Mouse (Mus musculus): ENCODE results near the gene AW011738.
A peak's percentile ranks its signal among the peaks of the same experiment; 100 is the strongest.

Gene AW011738

GRCm38 (mm10) chr4:156203001-156203412 is at the start of gene AW011738:
Gene AW011738, plus strand, starts transcription at chr4:156203304.
- no peak for DNase-seq (ENCODE audit: low read depth, low spot score)

GRCm38 (mm10) chr4:156154771-156155170 is 48.3 kb upstream of the AW011738 start:
- no peak for DNase-seq (ENCODE audit: low read depth, low spot score)

GRCm38 (mm10) chr4:156166477-156166876 is 36.6 kb upstream of the AW011738 start:
- no peak for DNase-seq (ENCODE audit: low read depth, low spot score)

GRCm38 (mm10) chr4:156168611-156169010 is 34.5 kb upstream of the AW011738 start:
- DNase-seq (ENCODE audit: low read depth, low spot score): no peak

GRCm38 (mm10) chr4:156169129-156169528 is 34.0 kb upstream of the AW011738 start:
- DNase-seq (ENCODE audit: low read depth, low spot score): no peak

GRCm38 (mm10) chr4:156171828-156172227 is 31.3 kb upstream of the AW011738 start:
- no peak for DNase-seq (ENCODE audit: low read depth, low spot score)

- no peak for DNase-seq (ENCODE audit: low read depth, low spot score)
These were observed 25.5 kb upstream of the AW011738 start for GRCm38 (mm10) chr4:156177630-156178029.

DNA sequence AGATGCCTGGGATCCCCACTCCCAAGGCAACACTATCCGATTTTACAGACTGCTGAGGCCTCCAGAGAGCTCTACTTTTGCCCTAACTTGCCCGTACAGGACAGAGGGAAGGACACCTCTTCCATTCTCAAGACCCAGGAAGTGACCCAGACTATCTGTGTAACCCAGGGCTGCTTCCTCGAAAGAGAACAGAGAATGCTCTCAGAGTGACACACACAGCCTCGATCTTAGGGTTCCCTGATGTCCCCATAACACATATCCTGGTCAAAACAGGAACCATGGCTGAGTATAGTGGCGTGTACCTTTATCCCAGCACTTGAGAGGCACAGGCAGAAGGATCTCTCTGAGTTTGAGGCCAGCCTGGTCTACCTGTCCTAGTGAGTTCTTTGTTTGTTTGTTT is 19.4 kb upstream of the AW011738 start:
- no peak for DNase-seq (ENCODE audit: low read depth, low spot score)

GRCm38 (mm10) chr4:156184291-156184954 is 18.7 kb upstream of the AW011738 start:
- DNase-seq (ENCODE audit: low read depth, low spot score): no peak

- DNase-seq (ENCODE audit: low read depth, low spot score): no peak
These were observed 17.6 kb upstream of the AW011738 start for GRCm38 (mm10) chr4:156185456-156185949.

DNA sequence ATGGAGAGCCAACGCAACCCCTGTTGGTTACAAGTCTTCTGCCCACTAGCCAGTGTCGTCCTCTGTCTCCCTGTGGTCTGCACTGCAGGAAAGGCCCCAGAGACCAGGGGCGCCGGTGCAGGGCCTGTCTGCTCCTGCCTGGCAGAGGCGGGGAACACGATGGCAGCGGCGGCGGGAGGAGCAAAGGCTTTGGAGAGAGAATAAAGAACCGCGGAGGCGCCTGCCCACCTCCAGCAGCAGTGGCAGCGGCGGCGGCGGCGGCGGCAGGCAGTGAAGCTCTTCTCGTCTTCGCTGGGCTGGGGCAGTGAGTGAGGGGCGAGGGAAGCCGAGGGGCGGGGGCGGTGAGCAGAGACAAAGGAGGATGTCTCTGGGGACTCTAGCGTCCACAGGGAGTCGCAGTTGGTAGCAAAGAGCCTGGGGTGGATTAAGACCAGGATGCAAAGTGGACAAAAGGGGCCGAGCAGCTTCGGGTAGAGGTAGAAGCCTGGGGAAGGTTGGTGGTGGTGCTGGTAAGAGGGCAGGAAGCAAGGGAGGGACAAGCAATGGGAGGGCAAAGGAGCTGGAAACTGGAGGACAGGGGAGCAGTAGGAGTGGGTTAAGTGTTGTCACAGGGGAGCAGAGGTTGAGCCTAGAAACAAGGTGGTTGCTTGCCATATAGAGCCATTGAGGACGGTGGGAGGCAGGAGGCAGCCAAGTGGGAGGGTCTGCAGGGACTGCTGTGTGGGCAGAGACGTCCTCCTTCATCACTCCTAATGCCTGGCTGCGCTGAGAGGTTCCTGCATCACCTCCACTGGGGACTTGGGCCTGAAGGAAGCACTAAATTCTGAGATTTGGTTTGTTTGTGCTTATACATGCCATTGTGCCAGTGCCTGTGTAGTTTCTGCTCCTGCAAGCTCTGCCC is 16.9 kb upstream of the AW011738 start:
- DNase-seq (ENCODE audit: low read depth, low spot score): no peak

DNA sequence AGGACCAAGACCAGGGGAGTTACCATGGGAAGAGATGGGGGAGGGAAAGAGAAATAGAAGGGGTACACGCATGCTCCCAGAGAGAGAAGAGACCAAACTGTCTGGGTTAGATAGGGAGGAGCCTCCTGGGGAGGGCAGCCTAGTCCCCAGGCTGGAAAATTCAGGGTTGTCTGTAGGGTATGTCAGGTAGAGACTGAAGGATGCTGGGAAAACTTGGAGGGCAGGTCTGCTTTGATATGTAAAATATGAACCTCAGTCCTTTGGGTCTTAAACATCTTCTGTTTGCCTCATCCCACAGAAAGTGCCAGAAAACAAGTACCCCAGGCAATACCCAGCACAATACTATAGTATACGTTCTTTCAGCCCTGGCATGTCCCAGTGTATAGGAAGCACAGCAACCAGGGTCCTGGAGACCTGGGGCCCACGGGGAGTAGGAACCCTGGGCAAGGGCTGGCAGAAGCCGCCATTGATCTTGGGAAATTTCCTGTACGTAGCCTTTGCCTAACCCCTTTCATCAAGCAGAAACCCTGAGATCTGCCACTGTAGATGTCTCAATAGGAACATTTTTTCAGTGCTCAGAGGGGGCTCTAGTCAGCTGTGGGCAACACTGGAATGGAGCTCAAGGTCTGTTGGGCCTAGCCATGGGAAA is 14.8 kb upstream of the AW011738 start:
- no peak for DNase-seq (ENCODE audit: low read depth, low spot score)

DNA sequence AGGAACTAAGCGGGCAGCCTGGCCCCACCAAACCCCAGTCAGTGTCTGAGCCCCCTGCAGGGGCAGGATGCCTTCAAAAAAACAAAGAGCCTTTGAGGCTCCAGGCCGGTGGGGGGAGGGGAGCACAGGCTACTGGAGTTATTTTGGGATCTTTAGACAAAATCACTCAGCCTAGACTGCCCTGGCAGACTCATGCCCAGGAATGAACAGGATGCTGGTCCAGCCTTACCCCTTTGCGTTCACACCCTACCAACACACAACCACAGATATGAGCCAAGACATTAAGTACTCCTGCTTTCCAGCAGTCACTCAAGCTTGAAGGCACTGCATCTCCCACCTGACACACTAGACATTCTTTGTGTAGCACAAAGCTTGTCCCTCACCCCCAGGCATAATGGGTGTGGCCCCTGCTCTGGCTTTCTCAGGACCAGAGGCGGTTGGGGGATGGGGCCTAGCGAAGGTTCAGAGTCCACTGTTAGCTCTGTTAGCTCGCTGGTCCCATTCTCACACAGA is 14.2 kb upstream of the AW011738 start:
- DNase-seq (ENCODE audit: low read depth, low spot score): peak; percentile 75

DNA sequence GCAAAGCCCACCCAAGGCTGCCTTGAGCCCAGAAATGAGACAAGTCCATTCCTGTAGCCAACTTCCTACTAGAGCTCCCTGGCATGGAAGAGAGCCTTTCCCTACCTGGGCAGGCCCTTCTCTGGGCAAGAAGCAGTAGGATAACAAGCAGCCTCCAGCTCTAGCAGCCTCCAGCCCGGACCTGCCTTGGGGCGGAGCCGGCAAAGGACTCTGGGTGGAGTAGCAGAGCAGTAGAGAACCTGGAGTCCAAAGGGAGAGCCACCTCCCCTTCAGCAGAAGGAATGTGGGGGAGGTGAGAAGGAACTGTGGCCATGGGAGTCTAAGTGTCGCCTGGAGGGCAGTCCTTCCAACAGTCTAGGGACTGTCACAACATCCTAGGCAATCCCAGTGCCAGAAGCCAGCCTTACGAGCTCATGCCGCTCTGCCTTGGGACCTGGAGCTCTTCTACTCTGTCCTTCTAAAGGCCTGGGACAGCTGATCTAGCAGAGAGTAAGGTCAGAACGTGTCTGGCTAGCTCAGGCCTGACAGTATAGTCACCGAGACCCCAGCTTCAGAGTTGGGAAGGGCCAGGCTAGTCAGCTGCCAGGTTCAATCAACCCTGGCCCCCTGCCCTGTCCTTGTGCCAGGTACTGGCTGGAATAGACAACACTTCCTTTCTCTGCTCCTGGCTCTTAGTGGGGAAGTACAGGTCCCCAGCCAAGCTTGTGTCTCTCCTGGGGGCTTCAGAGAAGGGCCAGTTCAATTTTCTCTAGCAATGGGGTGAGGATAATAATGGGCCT is 10.5 kb upstream of the AW011738 start:
- DNase-seq (ENCODE audit: low read depth, low spot score): no peak

DNA sequence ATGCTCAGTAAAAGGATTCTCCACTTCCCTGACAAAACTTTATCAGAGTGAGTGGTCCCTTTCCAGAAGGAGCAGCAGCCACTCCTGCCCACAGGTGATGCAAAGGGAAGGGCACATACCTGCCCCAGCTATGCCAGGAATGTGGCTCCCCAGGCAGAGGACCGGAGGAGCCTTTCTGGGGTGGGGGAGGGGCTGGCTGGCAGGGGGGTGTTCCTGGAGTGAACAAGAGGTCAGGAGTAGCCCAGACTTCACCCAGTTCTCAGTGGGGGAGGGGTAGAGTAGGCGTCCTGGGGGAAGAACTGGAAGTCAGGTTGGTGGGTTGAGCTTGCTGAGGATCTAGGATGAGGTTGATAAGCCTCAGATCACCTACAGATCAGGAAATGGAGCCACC is 9.9 kb upstream of the AW011738 start:
- no peak for DNase-seq (ENCODE audit: low read depth, low spot score)

- no peak for DNase-seq (ENCODE audit: low read depth, low spot score)
These were observed 9.2 kb upstream of the AW011738 start for GRCm38 (mm10) chr4:156193906-156194305.

DNA sequence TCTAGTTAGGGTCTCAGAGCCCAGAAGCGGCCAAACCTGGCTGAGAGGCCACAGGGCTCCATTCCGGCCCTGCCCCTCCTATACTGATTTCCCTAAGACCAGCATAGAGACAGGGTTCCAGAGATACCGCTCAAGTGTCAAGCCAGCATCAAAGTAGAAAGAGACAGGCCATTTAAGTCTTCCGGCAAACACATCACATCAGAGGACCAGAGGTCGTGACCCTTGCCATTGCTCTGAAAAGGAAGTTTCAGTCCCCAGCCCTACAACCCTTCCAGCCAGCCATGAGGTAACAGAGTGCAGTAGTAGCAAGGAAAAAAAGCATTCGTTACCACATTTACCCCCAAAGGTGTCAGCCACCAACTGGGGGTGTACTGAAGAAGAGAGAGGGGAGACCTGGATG is 8.8 kb upstream of the AW011738 start:
- no peak for DNase-seq (ENCODE audit: low read depth, low spot score)

GRCm38 (mm10) chr4:156195927-156196870 is 6.9 kb upstream of the AW011738 start:
- DNase-seq (ENCODE audit: low read depth, low spot score): no peak

- DNase-seq (ENCODE audit: low read depth, low spot score): no peak
These were observed 5.8 kb upstream of the AW011738 start, which contains the start of gene Agrn for GRCm38 (mm10) chr4:156197131-156197828. Gene Agrn, minus strand, starts transcription at chr4:156197488.

Measured in WW6 (cell line).